Mouse (Mus musculus) G1E-ER4 (cell line): ENCODE results near the gene Hoxc13. TPM values are rescaled to one million over a fixed set of nuclear protein-coding genes. Genes with fewer than 3 reads are reported as not detected.

Experiments used
- GATA1 ChIP-seq: IDR thresholded peaks from one replicate; pipeline ENCODE4 v1.8.0; 2012; ENCODE audit warnings: low read length, inconsistent platforms
- polyA plus RNA-seq: library from polyadenylated mRNA; stranded (reverse); fragments of >175 nt; gene quantifications from 2 replicates; pipeline ENCODE4 v1.2.3, GENCODE M21; 2012

Hoxc13 gene
- polyA plus RNA-seq, 1 experiment = not detected

GRCm38 (mm10) chr15:102967511-102968397, 46.9 kb downstream of the Hoxc13 start:
- no peak for TF ChIP-seq GATA1

- no peak for TF ChIP-seq GATA1
Measured at GRCm38 (mm10) chr15:102969296-102969695, 48.4 kb downstream of the Hoxc13 start.

- no peak for TF ChIP-seq GATA1
Measured at GRCm38 (mm10) chr15:102970740-102971139, 49.8 kb downstream of the Hoxc13 start.

GRCm38 (mm10) chr15:102972254-102972653, 51.4 kb downstream of the Hoxc13 start:
- TF ChIP-seq GATA1 = no peak

- TF ChIP-seq GATA1 = no peak
Measured at GRCm38 (mm10) chr15:102972753-102973152, 51.9 kb downstream of the Hoxc13 start.

- no peak for TF ChIP-seq GATA1
Measured at GRCm38 (mm10) chr15:102975034-102975433, 54.1 kb downstream of the Hoxc13 start.

- no peak for TF ChIP-seq GATA1
Measured at GRCm38 (mm10) chr15:102975688-102976111, 54.8 kb downstream of the Hoxc13 start.

- TF ChIP-seq GATA1 = no peak
Measured at GRCm38 (mm10) chr15:102976171-102976570, 55.3 kb downstream of the Hoxc13 start, which contains the start of gene Hoxc9. Gene Hoxc9, plus strand, starts transcription at chr15:102976439.

GRCm38 (mm10) chr15:102976631-102977422, 55.9 kb downstream of the Hoxc13 start:
- no peak for TF ChIP-seq GATA1

- TF ChIP-seq GATA1 = no peak
Measured at GRCm38 (mm10) chr15:102977423-102977974, 56.6 kb downstream of the Hoxc13 start.

Other genes with a start within 250 kb of the Hoxc13 start
- 65.3 and 313 TPM in 2 replicates for gene Atp5g2, start 248.8 kb upstream of the Hoxc13 start, polyA plus RNA-seq
- gene Calcoco1, start 198.9 kb upstream of the Hoxc13 start, polyA plus RNA-seq = 9.6 and 11.3 TPM in 2 replicates
- not detected in 2 replicates for gene Hoxc12, start 15.7 kb downstream of the Hoxc13 start, polyA plus RNA-seq
- not detected in 2 replicates for gene Hoxc11, start 33.3 kb downstream of the Hoxc13 start, polyA plus RNA-seq
- gene Hoxc10, start 45.7 kb downstream of the Hoxc13 start, polyA plus RNA-seq = 0.51 and 0.72 TPM in 2 replicates
- gene Hoxc5, start 46.3 kb downstream of the Hoxc13 start, polyA plus RNA-seq = 13.8 and 14.7 TPM in 2 replicates
- gene Hoxc9, start 55.3 kb downstream of the Hoxc13 start, polyA plus RNA-seq = 6.3 and 8.3 TPM in 2 replicates
- 3.7 and 3.8 TPM in 2 replicates for gene Hoxc8, start 69.5 kb downstream of the Hoxc13 start, polyA plus RNA-seq
- gene Hoxc6, start 77.2 kb downstream of the Hoxc13 start, polyA plus RNA-seq = 11.7 and 12.7 TPM in 2 replicates
- 65.2 and 89.1 TPM in 2 replicates for gene Hoxc4, start 97.8 kb downstream of the Hoxc13 start, polyA plus RNA-seq
- 5.6 and 6.0 TPM in 2 replicates for gene Smug1, start 246.0 kb downstream of the Hoxc13 start, polyA plus RNA-seq